Mouse (Mus musculus) heart, adult 2 months (tissue): ENCODE measurements around the gene Galnt9. TPM values are rescaled to one million over a fixed set of nuclear protein-coding genes. Genes with fewer than 3 reads are reported as not detected.
A peak's percentile ranks its signal among the peaks of the same experiment; 100 is the strongest.

ENCODE experiments used
- DNase-seq, 2 experiments: peaks; one replicate each; pipeline ENCODE4 v3.0.0; 2021
- H3K27ac ChIP-seq: fragments of 200-600 bp; 2 replicates; pipeline ENCODE4 v1.8.1; 2022
- H3K27me3 ChIP-seq: fragments of 200-500 bp; 2 replicates; pipeline ENCODE4 v1.6.1; 2012; ENCODE audit warnings: mild to moderate bottlenecking, low read length, inconsistent platforms, mixed read lengths; ENCODE audit not compliant: control insufficient read depth, insufficient read depth
- H3K36me3 ChIP-seq: fragments of 200-500 bp; 2 replicates; pipeline ENCODE4 v1.6.1; 2012; ENCODE audit warnings: low read length, inconsistent platforms; ENCODE audit not compliant: control insufficient read depth, insufficient read depth
- H3K4me1 ChIP-seq: fragments of 200-500 bp; 2 replicates; pipeline ENCODE4 v1.6.1; 2011; ENCODE audit warnings: low read length; ENCODE audit not compliant: control insufficient read depth, insufficient read depth
- H3K4me3 ChIP-seq: fragments of 200-600 bp; 2 replicates; pipeline ENCODE4 v1.8.1; 2022
- H3K79me2 ChIP-seq: fragments of 200-500 bp; replicated peaks from 2 replicates; pipeline ENCODE4 v1.6.1; 2012; ENCODE audit warnings: mild to moderate bottlenecking, inconsistent platforms, low read length, moderate library complexity, mixed read lengths; ENCODE audit not compliant: control insufficient read depth, insufficient read depth
- H3K9ac ChIP-seq: fragments of 200-500 bp; 2 replicates; pipeline ENCODE4 v1.6.1; 2012; ENCODE audit warnings: low read depth, mild to moderate bottlenecking, control low read depth, inconsistent platforms, low read length, mixed read lengths
- CTCF ChIP-seq: fragments of 200-600 bp; IDR thresholded peaks from 2 replicates; pipeline ENCODE4 v1.8.1; 2022; ENCODE audit warnings: antibody characterized with exemption, mild to moderate bottlenecking, moderate library complexity
- EP300 ChIP-seq: fragments of 200-500 bp; IDR thresholded peaks from 2 replicates; pipeline ENCODE4 v1.6.1; 2011; ENCODE audit warnings: low read depth, low read length, control low read depth; ENCODE audit not compliant: insufficient read depth
- POLR2A ChIP-seq: fragments of 200-500 bp; IDR thresholded peaks from 2 replicates; pipeline ENCODE4 v1.6.1; 2011; ENCODE audit warnings: mild to moderate bottlenecking, low read depth, low read length, control low read depth; ENCODE audit not compliant: insufficient read depth
- WGBS: fragments of 180-500 bp; shearing (Covaris S2); methylation state at CpG from one replicate; pipeline ENCODE4 v1.1.7; 2018; 5-methylcytosine and 5-hydroxymethylcytosine counted together
- intact Hi-C: fragments of 180-260 bp; cut with DNase I; formaldehyde crosslinking; loops from one replicate; pipeline ENCODE4 v1.15.1; 2025
- polyA plus RNA-seq: library from polyadenylated mRNA; depleted of rRNA; stranded (reverse); fragments of >200 nt; gene quantifications from 2 replicates; pipeline ENCODE4 v1.2.3, GENCODE M21; 2012
- total RNA-seq, 2 experiments: library from RNA; stranded (reverse); gene quantifications; 2 replicates each; pipeline ENCODE4 v1.2.3; 2021

Galnt9 gene
- total and polyA plus RNA-seq, 3 experiments: 0.20 TPM; not detected in 2

GRCm38 (mm10) chr5:110503361-110503760 is 40.8 kb upstream of the Galnt9 start:
- H3K4me3 ChIP-seq: no peak overlapping the region
- no peak overlapping the region for H3K27ac ChIP-seq
- TF ChIP-seq POLR2A (no peak), EP300 (no peak), CTCF (no peak)
- 82% methylated on average over 3 of the region's 3 CpGs for WGBS
- no peaks in the 10 kb centered on the region for H3K27me3 ChIP-seq
- no peak for DNase-seq
- no peak overlapping the region for H3K9ac ChIP-seq
- no peaks in the 10 kb centered on the region for H3K4me1 ChIP-seq
- intact Hi-C loops: no loop called here
- H3K36me3 ChIP-seq: no peaks in the 10 kb centered on the region
- H3K79me2 ChIP-seq: no peaks in the 10 kb centered on the region

- no peaks in the 10 kb centered on the region for H3K27me3 ChIP-seq
- no peaks in the 10 kb centered on the region for H3K79me2 ChIP-seq
- H3K9ac ChIP-seq: no peak overlapping the region
- H3K4me3 ChIP-seq: no peak overlapping the region
- TF ChIP-seq EP300 (no peak), CTCF (no peak), POLR2A (no peak)
- DNase-seq: no peak
- no peaks in the 10 kb centered on the region for H3K36me3 ChIP-seq
- 33% methylated on average over 10 of the region's 10 CpGs for WGBS
- no peaks in the 10 kb centered on the region for H3K4me1 ChIP-seq
- no peak overlapping the region for H3K27ac ChIP-seq
- intact Hi-C loops: no loop called here
Measured at GRCm38 (mm10) chr5:110505611-110506294, 38.4 kb upstream of the Galnt9 start.

GRCm38 (mm10) chr5:110506295-110506616 is 37.9 kb upstream of the Galnt9 start:
- no peak for DNase-seq
- intact Hi-C loops: no loop called here
- H3K36me3 ChIP-seq: no peaks in the 10 kb centered on the region
- 75% methylated on average over 8 of the region's 8 CpGs for WGBS
- no peaks in the 10 kb centered on the region for H3K27me3 ChIP-seq
- no peak overlapping the region for H3K4me3 ChIP-seq
- H3K79me2 ChIP-seq: no peaks in the 10 kb centered on the region
- H3K9ac ChIP-seq: no peak overlapping the region
- no peak overlapping the region for H3K27ac ChIP-seq
- no peaks in the 10 kb centered on the region for H3K4me1 ChIP-seq
- TF ChIP-seq EP300: no peak
- no peak for TF ChIP-seq CTCF
- TF ChIP-seq POLR2A: no peak

- H3K27me3 ChIP-seq: no peaks in the 10 kb centered on the region
- H3K36me3 ChIP-seq: no peaks in the 10 kb centered on the region
- DNase-seq: peak in 1 of 2 experiments; percentile 13
- H3K9ac ChIP-seq: no peak overlapping the region
- 68% methylated on average over 3 of the region's 3 CpGs for WGBS
- no peaks in the 10 kb centered on the region for H3K79me2 ChIP-seq
- no peaks in the 10 kb centered on the region for H3K4me1 ChIP-seq
- H3K4me3 ChIP-seq: no peak overlapping the region
- no peak overlapping the region for H3K27ac ChIP-seq
- TF ChIP-seq EP300 (no peak), CTCF (no peak), POLR2A (no peak)
- intact Hi-C loops: no loop called here
Measured at GRCm38 (mm10) chr5:110506856-110507255, 37.3 kb upstream of the Galnt9 start.

- intact Hi-C loops: no loop called here
- DNase-seq: no peak
Measured at GRCm38 (mm10) chr5:110507943-110508342, 36.2 kb upstream of the Galnt9 start.

GRCm38 (mm10) chr5:110510357-110510756 is 33.8 kb upstream of the Galnt9 start:
- TF ChIP-seq POLR2A: no peak
- Histone ChIP-seq H3K79me2 (no peaks in the 10 kb centered on the region), H3K27ac (no peak overlapping the region), H3K4me1 (no peaks in the 10 kb centered on the region), H3K36me3 (no peaks in the 10 kb centered on the region), H3K9ac (no peak overlapping the region), H3K27me3 (no peaks in the 10 kb centered on the region), H3K4me3 (no peak overlapping the region)
- DNase-seq: no peak
- WGBS: 83% methylated on average over 6 of the region's 6 CpGs
- intact Hi-C loops: no loop called here

More at GRCm38 (mm10) chr5:110507943-110508342, 36.2 kb upstream of the Galnt9 start:
- Histone ChIP-seq H3K4me1 (no peaks in the 10 kb centered on the region), H3K79me2 (no peaks in the 10 kb centered on the region), H3K36me3 (no peaks in the 10 kb centered on the region), H3K27me3 (no peaks in the 10 kb centered on the region), H3K27ac (no peak overlapping the region), H3K9ac (no peak overlapping the region), H3K4me3 (no peak overlapping the region)
- no peak for TF ChIP-seq CTCF
- TF ChIP-seq POLR2A: no peak
- no peak for TF ChIP-seq EP300
- 92% methylated on average over 3 of the region's 3 CpGs for WGBS
